In genomic region chr10:119083431-119083830, GRCm38 (mm10) we compare ENCODE assay signal across 13 mouse cellular contexts.
"Had no signal": no experiment of that assay in that cellular context is flagged by ENCODE, and none has a peak within 500 bp of the region (broad histone marks: within the 10 kb centered on the region; RNA-seq: fewer than 3 reads in every experiment).

No protein-coding gene starts in this region.

- H3K4me2 ChIP-seq: limb, embryonic 15.5 days; liver, embryonic 13.5 days; lung, embryonic 15.5 days; midbrain, embryonic 13.5 days; neural tube, embryonic 12.5 days had no signal

- H3K9me3 ChIP-seq: limb, embryonic 15.5 days; liver, embryonic 13.5 days; lung, embryonic 15.5 days; midbrain, embryonic 13.5 days; neural tube, embryonic 12.5 days had no signal

- H3K36me3 ChIP-seq: limb, embryonic 15.5 days; liver, embryonic 13.5 days; lung, embryonic 15.5 days; midbrain, embryonic 13.5 days; neural tube, embryonic 12.5 days had no signal

- ATAC-seq: liver, postnatal 0 days; midbrain, embryonic 13.5 days had no signal

- DNase-seq: kidney, adult 18-20 months; kidney, postnatal 10 days; liver, embryonic 13.5 days; liver, postnatal 0 days; lung, postnatal 14 days; right cerebral cortex, postnatal 25 days had no signal

- H3K9ac ChIP-seq: limb, embryonic 15.5 days; liver, embryonic 13.5 days; liver, postnatal 0 days; lung, embryonic 15.5 days; midbrain, embryonic 13.5 days; neural tube, embryonic 12.5 days had no signal

- H3K4me3 ChIP-seq: limb, embryonic 15.5 days; liver, embryonic 13.5 days; lung, embryonic 15.5 days; midbrain, embryonic 13.5 days; myocyte; neural tube, embryonic 12.5 days had no signal

- H3K4me1 ChIP-seq: limb, embryonic 15.5 days; neural tube, embryonic 12.5 days had no signal

- H3K27me3 ChIP-seq: limb, embryonic 15.5 days; liver, embryonic 13.5 days; lung, embryonic 15.5 days; midbrain, embryonic 13.5 days; neural tube, embryonic 12.5 days had no signal

- H3K27ac ChIP-seq: limb, embryonic 15.5 days; liver, embryonic 13.5 days; lung, embryonic 15.5 days; macrophage; midbrain, embryonic 13.5 days; neural tube, embryonic 12.5 days; stomach, postnatal 0 days had no signal
